Mouse (Mus musculus) cerebellum, adult 2 months (tissue): ENCODE results near the gene Dgkz.

Experiments used
- CTCF ChIP-seq: fragments of 200-500 bp; IDR thresholded peaks from 2 replicates; pipeline ENCODE4 v1.5.1; 2011; ENCODE audit warnings: low read depth, mild to moderate bottlenecking, control low read depth, low read length, moderate library complexity, borderline replicate concordance; ENCODE audit not compliant: insufficient read depth
- POLR2A ChIP-seq: fragments of 200-500 bp; IDR thresholded peaks from 2 replicates; pipeline ENCODE4 v1.6.1; 2011; ENCODE audit warnings: low read length, control low read depth, borderline replicate concordance; ENCODE audit not compliant: insufficient read depth

GRCm38 (mm10) chr2:91934826-91935525, 40.7 kb downstream of the Dgkz start:
- TF ChIP-seq POLR2A (no peak), CTCF (no peak)
